Mouse (Mus musculus) C2C12 (cell line): Measurements from ENCODE around the gene Stat6. TPM values are rescaled to one million over a fixed set of nuclear protein-coding genes. Genes with fewer than 3 reads are reported as not detected.
A peak's percentile ranks its signal among the peaks of the same experiment; 100 is the strongest.

Experiments used
- H3K27me3 ChIP-seq: one replicate; pipeline ENCODE4 v1.6.1; 2011; ENCODE audit not compliant: control insufficient read depth, insufficient read depth, insufficient read length
- H3K36me3 ChIP-seq: one replicate; pipeline ENCODE4 v1.6.1; 2011; ENCODE audit not compliant: control insufficient read depth, insufficient read depth
- H3K4me3 ChIP-seq: one replicate; pipeline ENCODE4 v1.5.1; 2011; ENCODE audit warnings: mild to moderate bottlenecking, control low read depth; ENCODE audit not compliant: poor library complexity, insufficient read depth, severe bottlenecking
- H3K79me2 ChIP-seq: one replicate; pipeline ENCODE4 v1.6.1; 2011; ENCODE audit not compliant: control insufficient read depth, insufficient read depth
- H3K79me3 ChIP-seq: one replicate; pipeline ENCODE4 v1.6.1; 2011; ENCODE audit warnings: low read depth, control low read depth
- H3ac ChIP-seq: one replicate; pipeline ENCODE3; 2011; ENCODE audit warnings: low read depth; ENCODE audit not compliant: control insufficient read depth, insufficient read length
- CEBPB ChIP-seq: IDR thresholded peaks from one replicate; pipeline ENCODE4 v1.6.1; 2011; ENCODE audit warnings: low read depth, mild to moderate bottlenecking, control low read depth, moderate library complexity
- CTCF ChIP-seq: IDR thresholded peaks from one replicate; pipeline ENCODE4 v1.5.1; 2011; ENCODE audit not compliant: control insufficient read depth, insufficient read depth, insufficient read length
- FOSL1 ChIP-seq: IDR thresholded peaks from one replicate; pipeline ENCODE4 v1.8.0; 2011; ENCODE audit warnings: mild to moderate bottlenecking, low read length; ENCODE audit not compliant: poor library complexity, insufficient read depth, severe bottlenecking
- MAX ChIP-seq: IDR thresholded peaks from one replicate; pipeline ENCODE4 v1.6.1; 2011; ENCODE audit warnings: mild to moderate bottlenecking, control low read depth
- MYOD1 ChIP-seq: IDR thresholded peaks from one replicate; pipeline ENCODE4 v1.6.1; 2011; ENCODE audit warnings: low read depth; ENCODE audit not compliant: control insufficient read depth, insufficient read length
- MYOG ChIP-seq: IDR thresholded peaks from one replicate; pipeline ENCODE4 v1.6.1; 2011; ENCODE audit not compliant: control insufficient read depth, insufficient read length; ENCODE audit errors: extremely low read depth
- USF1 ChIP-seq: IDR thresholded peaks from one replicate; pipeline ENCODE4 v1.6.1; 2011; ENCODE audit warnings: low read depth, mild to moderate bottlenecking, control low read depth, moderate library complexity
- polyA plus RNA-seq: library from polyadenylated mRNA; unstranded; fragments of >200 nt; fragmentation: generic; extraction: Trizol; gene quantifications from one replicate; pipeline ENCODE4 v1.2.1, GENCODE M21; 2012; ENCODE audit warnings: missing spikeins

Stat6 gene
- polyA plus RNA-seq, 1 experiment, result 0.26 TPM

DNA sequence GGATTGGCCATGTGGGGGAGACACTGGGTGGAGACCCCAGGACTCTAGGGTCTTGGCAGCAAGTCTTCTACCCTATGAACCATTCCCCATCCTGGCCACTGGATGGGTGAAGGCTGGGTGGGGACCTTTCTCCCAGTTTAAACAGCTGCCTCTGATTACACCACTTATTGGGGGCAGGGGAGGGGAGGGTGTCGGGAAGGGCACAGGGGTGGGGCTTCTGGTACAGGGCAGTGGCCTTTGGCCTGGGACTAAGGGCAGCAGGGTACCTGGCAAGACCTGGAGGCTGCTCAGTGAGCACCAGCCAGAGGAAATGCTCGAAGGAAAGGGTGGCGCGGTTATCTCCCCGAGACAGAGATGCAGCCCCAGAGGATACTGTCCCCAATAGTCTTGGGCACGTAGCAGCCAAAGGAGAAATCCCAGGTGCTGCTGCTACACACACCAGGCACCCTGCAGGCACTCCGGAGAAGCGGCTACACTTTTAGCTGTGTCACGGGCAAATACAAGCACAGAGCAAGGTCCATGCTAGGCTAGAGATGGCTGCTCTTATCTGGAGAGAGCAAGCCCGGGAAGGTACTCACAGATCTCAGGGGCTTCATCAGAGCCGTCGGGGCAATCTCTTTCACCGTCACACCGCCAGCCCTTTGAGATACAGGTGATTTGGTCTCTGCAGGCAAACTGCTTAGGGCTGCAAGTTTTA is 30.6 kb upstream of the Stat6 start:
- Histone ChIP-seq H3K36me3 (peaks cover 66% of the 10 kb centered on the region), H3K79me3 (peaks cover 55% of the 10 kb centered on the region), H3K4me3 (no peak overlapping the region), H3K79me2 (peaks cover 85% of the 10 kb centered on the region), H3K27me3 (no peaks in the 10 kb centered on the region), H3ac (no peak overlapping the region)
- TF ChIP-seq FOSL1 (no peak), CEBPB (no peak)

DNA sequence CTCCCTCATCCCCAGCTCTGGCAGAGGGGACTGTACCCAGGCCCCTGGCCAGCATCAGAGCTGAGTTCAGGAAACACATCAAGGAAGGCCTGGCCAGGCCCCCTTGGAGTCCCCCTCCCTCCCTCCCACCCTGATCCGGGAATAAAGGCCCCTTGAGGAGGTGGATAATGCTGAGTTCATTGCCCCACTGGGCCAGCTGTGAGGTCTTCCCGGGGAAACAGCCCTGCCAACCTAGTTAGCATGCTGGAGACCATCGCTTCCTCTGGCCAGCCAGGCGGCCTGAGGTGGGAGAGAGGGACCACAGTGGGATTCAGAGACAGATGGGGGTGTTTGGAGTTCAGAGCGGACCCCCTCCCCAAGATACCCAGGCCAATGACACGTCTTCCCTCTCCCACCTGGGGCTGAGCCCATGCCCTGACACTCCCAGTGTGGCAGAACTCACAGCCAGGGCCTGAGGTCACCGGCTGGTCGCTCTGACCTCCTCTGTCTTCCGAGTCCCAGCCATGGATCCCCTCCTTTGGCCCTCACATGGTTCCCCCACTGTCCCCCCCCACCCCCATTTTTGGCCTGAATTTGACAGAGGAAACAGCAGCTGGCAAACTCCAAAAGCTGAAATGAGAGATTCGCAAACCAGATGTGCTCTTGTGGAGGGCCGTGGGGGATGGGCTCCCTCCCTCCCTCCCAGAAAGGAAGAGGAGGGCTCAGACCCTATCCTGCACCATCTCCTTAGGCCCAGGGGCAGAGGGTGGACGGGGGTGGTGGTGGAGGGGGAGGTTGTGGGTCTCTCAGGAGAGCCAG is 28.4 kb upstream of the Stat6 start:
- TF ChIP-seq CEBPB, result no peak
- TF ChIP-seq MAX, result no peak
- no peak for TF ChIP-seq CTCF
- no peak for TF ChIP-seq MYOG
- no peak for TF ChIP-seq FOSL1
- TF ChIP-seq MYOD1, result no peak
- TF ChIP-seq USF1, result no peak
- H3ac ChIP-seq, result no peak overlapping the region
- H3K4me3 ChIP-seq, result no peak overlapping the region
- peaks cover 70% of the 10 kb centered on the region for H3K79me3 ChIP-seq
- no peaks in the 10 kb centered on the region for H3K27me3 ChIP-seq
- peaks cover 91% of the 10 kb centered on the region for H3K79me2 ChIP-seq
- peaks cover 58% of the 10 kb centered on the region for H3K36me3 ChIP-seq

GRCm38 (mm10) chr10:127615034-127615374 is 27.8 kb upstream of the Stat6 start:
- Histone ChIP-seq H3K27me3 (no peaks in the 10 kb centered on the region), H3ac (peak overlapping the region; percentile 14), H3K79me3 (peaks cover 74% of the 10 kb centered on the region), H3K79me2 (peaks cover 91% of the 10 kb centered on the region), H3K36me3 (peaks cover 52% of the 10 kb centered on the region), H3K4me3 (no peak overlapping the region)
- TF ChIP-seq FOSL1 (no peak), CEBPB (no peak), MAX (no peak), MYOG (no peak), CTCF (no peak)

DNA sequence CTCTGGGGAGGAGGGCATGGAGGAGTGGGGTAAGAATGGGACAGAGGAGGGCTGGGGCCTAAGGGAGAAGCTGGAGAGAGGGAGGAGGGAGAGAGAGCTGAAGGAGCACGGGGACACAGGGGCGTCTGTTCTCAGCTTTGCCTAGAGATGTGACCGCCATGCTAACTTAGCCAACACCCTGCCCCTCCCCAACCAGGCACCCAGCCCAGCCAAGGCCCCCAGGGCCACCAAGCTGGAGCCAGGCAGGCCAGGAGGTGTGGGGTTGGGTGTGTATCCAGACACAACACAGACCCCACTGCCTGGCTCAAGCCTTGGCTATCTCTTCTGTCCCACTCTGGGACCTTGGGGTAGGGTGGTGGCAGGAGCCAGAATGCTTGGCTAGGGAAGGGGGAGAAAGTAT is 27.2 kb upstream of the Stat6 start:
- no peak overlapping the region for H3K4me3 ChIP-seq
- H3K36me3 ChIP-seq, result peaks cover 47% of the 10 kb centered on the region
- peak overlapping the region; percentile 54 for H3ac ChIP-seq
- no peak for TF ChIP-seq CTCF
- no peak for TF ChIP-seq MAX
- TF ChIP-seq USF1, result no peak
- no peak for TF ChIP-seq FOSL1
- no peak for TF ChIP-seq CEBPB
- TF ChIP-seq MYOG, result no peak
- TF ChIP-seq MYOD1, result no peak
- peaks cover 77% of the 10 kb centered on the region for H3K79me3 ChIP-seq
- H3K27me3 ChIP-seq, result no peaks in the 10 kb centered on the region
- peaks cover 91% of the 10 kb centered on the region for H3K79me2 ChIP-seq

DNA sequence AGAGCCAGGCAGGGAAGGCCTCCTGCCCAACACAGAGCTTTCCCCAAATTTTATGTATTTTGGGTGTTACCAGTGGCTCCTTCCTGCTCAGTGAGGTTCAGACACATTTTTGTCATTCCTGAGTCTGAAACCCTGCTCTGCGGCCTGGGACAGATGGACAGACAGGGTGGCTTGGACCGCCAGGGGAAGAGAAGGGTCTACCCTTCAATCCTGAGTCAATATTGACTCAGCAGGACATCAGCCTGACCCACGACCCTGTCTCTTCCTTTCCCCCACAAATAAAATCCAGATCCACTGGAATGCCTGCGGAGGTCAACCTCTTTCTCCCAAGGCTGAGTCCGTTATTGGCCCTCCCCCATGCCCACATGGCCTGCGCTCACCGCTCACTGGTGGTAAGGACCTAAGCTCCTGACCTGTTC is 26.5 kb upstream of the Stat6 start:
- H3K27me3 ChIP-seq, result no peaks in the 10 kb centered on the region
- no peak overlapping the region for H3K4me3 ChIP-seq
- peaks cover 79% of the 10 kb centered on the region for H3K79me3 ChIP-seq
- H3K36me3 ChIP-seq, result peaks cover 40% of the 10 kb centered on the region
- H3ac ChIP-seq, result no peak overlapping the region
- TF ChIP-seq MYOG (no peak), FOSL1 (no peak), MYOD1 (peak; percentile 81), USF1 (peak; percentile 56), MAX (no peak), CTCF (no peak), CEBPB (no peak)
- H3K79me2 ChIP-seq, result peaks cover 91% of the 10 kb centered on the region

DNA sequence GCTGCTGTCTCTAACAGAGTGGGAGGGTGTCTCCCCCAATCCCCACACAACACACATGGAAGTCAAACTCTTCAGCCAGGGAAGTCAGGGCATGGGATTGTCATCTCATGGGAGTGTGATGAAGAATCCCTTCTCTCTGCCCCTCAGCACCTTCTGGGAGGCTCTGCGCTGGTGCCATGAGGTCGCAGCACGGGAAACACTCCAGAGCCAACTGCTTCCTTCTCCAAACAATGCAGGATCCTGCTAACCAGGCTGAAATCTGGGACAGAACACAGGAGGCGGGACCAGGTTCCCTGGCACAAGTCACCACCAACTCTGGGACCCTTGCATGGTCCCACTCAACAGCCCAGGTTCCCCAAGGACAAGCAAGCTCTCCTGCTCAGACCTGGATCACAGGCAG is 25.5 kb upstream of the Stat6 start:
- Histone ChIP-seq H3K36me3 (peaks cover 30% of the 10 kb centered on the region), H3K79me3 (peaks cover 70% of the 10 kb centered on the region), H3K79me2 (peaks cover 81% of the 10 kb centered on the region), H3ac (peak overlapping the region; percentile 63), H3K27me3 (no peaks in the 10 kb centered on the region), H3K4me3 (peak overlapping the region; percentile 15)
- TF ChIP-seq MAX (peak; percentile 59), USF1 (no peak)
